Mouse (Mus musculus) central nervous system, embryonic 18 days (tissue): ENCODE results near the gene E330021D16Rik. TPM values are rescaled to one million over a fixed set of nuclear protein-coding genes. Genes with fewer than 3 reads are reported as not detected.

Source experiments
- polyA plus RNA-seq: library from polyadenylated mRNA; depleted of rRNA; stranded (reverse); fragments of >200 nt; gene quantifications from 2 replicates; pipeline ENCODE4 v1.2.3, GENCODE M21; 2012; rRNA removed

E330021D16Rik gene
- not detected in 2 replicates for polyA plus RNA-seq

DNA sequence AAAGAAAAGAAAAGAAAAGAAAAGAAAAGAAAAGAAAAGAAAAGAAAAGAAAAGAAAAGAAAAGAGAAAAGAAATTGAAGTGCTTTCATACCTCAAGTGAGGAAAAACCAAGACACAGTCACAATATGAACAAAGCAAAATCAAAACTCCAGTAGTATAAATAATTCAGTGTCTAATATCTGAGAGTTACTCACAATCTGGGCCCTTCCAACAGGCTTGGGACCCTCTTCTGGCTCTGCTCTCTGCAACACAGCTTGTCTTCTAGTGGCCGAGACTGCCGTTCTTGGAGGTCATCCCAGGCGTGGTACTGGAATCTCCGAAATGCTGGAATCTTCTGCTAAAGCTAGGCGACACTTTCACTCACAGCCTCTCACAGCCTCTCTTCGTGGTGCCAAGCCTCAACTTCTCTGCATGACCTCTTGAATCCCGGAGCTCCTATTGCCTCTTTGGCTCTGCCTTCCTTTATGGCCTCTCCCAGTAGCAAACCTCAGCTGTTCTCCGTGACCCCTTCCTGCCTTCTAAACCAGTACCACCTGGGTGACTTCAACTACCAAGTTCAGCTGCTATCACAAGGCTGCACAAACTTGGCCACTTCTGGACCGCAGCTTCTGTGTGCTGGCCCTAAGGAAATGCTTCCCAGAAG, at the start of gene E330021D16Rik:
TSS of gene E330021D16Rik (minus strand) at position 437 of the 643 bp plus-strand sequence.

Other genes starting within 250 kb of the E330021D16Rik start
- 22.2 and 22.6 TPM in 2 replicates for gene Grin2b, start 242.1 kb downstream of the E330021D16Rik start, polyA plus RNA-seq
- gene Gm8994, start 88.0 kb downstream of the E330021D16Rik start, polyA plus RNA-seq, result not detected in 2 replicates
- gene Atf7ip, start 90.6 kb upstream of the E330021D16Rik start, polyA plus RNA-seq, result 44.2 and 44.9 TPM in 2 replicates
- 0.14 and 0.31 TPM in 2 replicates for gene Plbd1, start 246.4 kb upstream of the E330021D16Rik start, polyA plus RNA-seq